Mouse (Mus musculus) limb, embryonic 12.5 days (tissue): Measurements from ENCODE around the gene Trpv4. TPM values are rescaled to one million over a fixed set of nuclear protein-coding genes. Genes with fewer than 3 reads are reported as not detected.

ENCODE experiments used
- ATAC-seq: fragments of 200-750 bp; cut with Nextera tagmentation; 2 replicates; pipeline ENCODE4 v1.8.0; 2017; ENCODE audit warnings: low read depth, moderate TSS enrichment; ENCODE audit not compliant: insufficient number of reproducible peaks, insufficient read depth, low FRiP score, low TSS enrichment
- H3K27ac ChIP-seq: fragments of 300-500 bp; sonication (generic); 2 replicates; pipeline ENCODE4 v1.5.1; 2016; ENCODE audit warnings: mild to moderate bottlenecking, moderate library complexity
- H3K27me3 ChIP-seq: fragments of 300-500 bp; sonication (generic); 2 replicates; pipeline ENCODE4 v1.6.1; 2016; ENCODE audit warnings: mild to moderate bottlenecking, moderate library complexity
- H3K36me3 ChIP-seq: fragments of 300-500 bp; sonication (generic); 2 replicates; pipeline ENCODE4 v1.6.1; 2016; ENCODE audit warnings: mild to moderate bottlenecking, moderate library complexity
- H3K4me1 ChIP-seq: fragments of 300-500 bp; sonication (generic); replicated peaks from 2 replicates; pipeline ENCODE4 v1.6.1; 2016
- H3K4me2 ChIP-seq: fragments of 300-500 bp; sonication (generic); 2 replicates; pipeline ENCODE4 v1.6.1; 2016; ENCODE audit warnings: mild to moderate bottlenecking, moderate library complexity
- H3K4me3 ChIP-seq: fragments of 300-500 bp; sonication (generic); replicated peaks from 2 replicates; pipeline ENCODE4 v1.5.1; 2016; ENCODE audit warnings: mild to moderate bottlenecking
- H3K9ac ChIP-seq: fragments of 300-500 bp; sonication (generic); replicated peaks from 2 replicates; pipeline ENCODE4 v1.6.1; 2016; ENCODE audit warnings: mild to moderate bottlenecking, moderate library complexity
- H3K9me3 ChIP-seq: fragments of 300-500 bp; sonication (generic); 2 replicates; pipeline ENCODE4 v1.6.1; 2016; ENCODE audit warnings: mild to moderate bottlenecking, moderate library complexity
- WGBS: fragments of 180-500 bp; shearing (Covaris S2); methylation state at CpG from one replicate; pipeline ENCODE4 v1.1.7; 2016; 5-methylcytosine and 5-hydroxymethylcytosine counted together
- polyA plus RNA-seq: library from polyadenylated mRNA; unstranded; fragments of >200 nt; fragmentation: Nextera tagmentation; extraction: Ambion mirVana; gene quantifications from 2 replicates; pipeline ENCODE4 v1.2.1, GENCODE M21; 2016

The Trpv4 gene
- polyA plus RNA-seq, 1 experiment from 2014 or later: 2.5 TPM

DNA sequence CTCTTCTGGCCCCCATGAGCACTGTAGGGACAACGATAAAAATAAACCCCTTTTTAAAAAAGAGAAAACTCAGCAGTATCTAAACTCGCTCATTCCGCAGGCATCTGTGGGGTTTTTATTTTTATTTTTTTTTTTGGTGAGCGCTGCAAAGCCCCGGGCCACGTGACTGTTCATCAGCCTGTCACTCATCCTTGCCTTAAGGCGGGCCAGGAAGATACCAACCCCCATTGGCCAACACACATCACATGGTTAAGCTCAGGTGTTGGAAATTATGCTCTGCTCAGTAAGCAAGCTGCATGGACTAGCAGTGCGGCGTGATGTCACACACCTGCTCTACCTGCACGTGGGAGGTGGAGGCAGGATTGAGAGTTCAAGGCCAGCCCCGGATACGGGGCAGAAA lies 40.4 kb downstream of the Trpv4 start:
- no peak for ATAC-seq
- Histone ChIP-seq H3K4me2 (no peak overlapping the region), H3K9ac (no peak overlapping the region), H3K27ac (no peak overlapping the region), H3K4me3 (no peak overlapping the region), H3K36me3 (no peaks in the 10 kb centered on the region), H3K27me3 (peaks cover 34% of the 10 kb centered on the region), H3K9me3 (no peaks in the 10 kb centered on the region), H3K4me1 (no peaks in the 10 kb centered on the region)
- 79% methylated on average over 12 of the region's 12 CpGs for WGBS

DNA sequence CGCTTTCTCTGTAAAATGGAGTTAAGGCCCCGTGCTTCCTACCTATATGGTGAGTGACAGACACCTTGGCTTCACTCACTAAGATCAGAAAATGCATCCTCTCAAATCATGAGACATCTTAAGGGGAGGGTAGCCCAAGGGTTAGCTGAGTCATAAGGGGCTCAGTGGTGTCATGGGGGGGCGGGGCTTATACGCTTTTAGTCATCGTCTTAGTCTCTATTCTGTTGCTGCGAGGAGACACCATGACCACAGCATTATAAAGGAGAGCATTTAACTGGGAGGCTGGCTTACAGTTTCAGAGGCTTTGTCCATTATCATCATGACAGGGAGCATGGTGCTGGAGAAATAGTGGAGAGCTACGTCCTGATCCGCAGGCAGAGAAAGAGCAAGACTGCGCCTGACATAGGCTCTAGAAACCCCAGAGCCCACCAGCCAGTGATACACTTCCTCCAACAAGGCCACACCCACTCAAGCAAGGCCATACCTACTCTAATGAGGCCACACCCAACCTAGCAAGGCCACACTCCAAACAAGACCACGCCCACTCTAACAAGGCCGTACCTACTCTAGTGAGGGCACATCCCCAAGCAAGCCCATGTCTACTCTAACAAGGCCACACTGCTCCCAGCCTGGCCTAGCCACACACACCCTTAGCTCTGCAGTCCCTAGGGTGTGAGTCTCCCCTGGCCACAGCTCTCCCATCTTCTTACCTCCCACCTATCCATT lies 41.7 kb downstream of the Trpv4 start:
- Histone ChIP-seq H3K4me3 (no peak overlapping the region), H3K27me3 (peaks cover 40% of the 10 kb centered on the region), H3K4me2 (no peak overlapping the region), H3K36me3 (peaks cover 3% of the 10 kb centered on the region; the same call in 1 of the 2 replicates), H3K9ac (no peak overlapping the region), H3K9me3 (no peaks in the 10 kb centered on the region), H3K27ac (no peak overlapping the region), H3K4me1 (peaks cover 7% of the 10 kb centered on the region)
- 78% methylated on average over 11 of the region's 11 CpGs for WGBS
- no peak for ATAC-seq

DNA sequence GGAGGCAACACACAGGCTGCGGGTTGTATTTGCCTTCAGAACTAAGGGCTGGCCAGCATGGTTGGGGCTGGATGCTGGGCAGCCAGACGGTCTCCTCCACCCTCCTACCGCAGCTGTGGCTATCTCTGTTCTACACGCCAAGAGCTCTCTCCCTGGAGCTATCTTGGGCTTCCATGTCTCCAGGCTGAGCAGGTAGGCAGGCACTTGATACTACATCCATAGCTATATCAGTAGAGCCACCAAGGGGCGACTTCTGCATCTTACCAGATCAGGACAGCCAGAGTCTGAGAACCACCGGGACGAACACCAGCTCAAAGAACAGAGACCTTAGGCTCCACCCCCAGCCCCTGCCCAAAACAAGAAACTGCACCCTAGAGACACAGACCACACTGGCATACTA lies 43.4 kb downstream of the Trpv4 start:
- H3K4me1 ChIP-seq: peaks cover 12% of the 10 kb centered on the region
- no peak overlapping the region for H3K4me2 ChIP-seq
- no peak overlapping the region for H3K4me3 ChIP-seq
- H3K27me3 ChIP-seq: peaks cover 44% of the 10 kb centered on the region
- no peaks in the 10 kb centered on the region for H3K9me3 ChIP-seq
- no peak for ATAC-seq
- peaks cover 7% of the 10 kb centered on the region; the same call in 1 of the 2 replicates for H3K36me3 ChIP-seq
- no peak overlapping the region for H3K27ac ChIP-seq
- 72% methylated on average over 7 of the region's 7 CpGs for WGBS
- H3K9ac ChIP-seq: no peak overlapping the region; the same call in 1 of the 2 replicates

DNA sequence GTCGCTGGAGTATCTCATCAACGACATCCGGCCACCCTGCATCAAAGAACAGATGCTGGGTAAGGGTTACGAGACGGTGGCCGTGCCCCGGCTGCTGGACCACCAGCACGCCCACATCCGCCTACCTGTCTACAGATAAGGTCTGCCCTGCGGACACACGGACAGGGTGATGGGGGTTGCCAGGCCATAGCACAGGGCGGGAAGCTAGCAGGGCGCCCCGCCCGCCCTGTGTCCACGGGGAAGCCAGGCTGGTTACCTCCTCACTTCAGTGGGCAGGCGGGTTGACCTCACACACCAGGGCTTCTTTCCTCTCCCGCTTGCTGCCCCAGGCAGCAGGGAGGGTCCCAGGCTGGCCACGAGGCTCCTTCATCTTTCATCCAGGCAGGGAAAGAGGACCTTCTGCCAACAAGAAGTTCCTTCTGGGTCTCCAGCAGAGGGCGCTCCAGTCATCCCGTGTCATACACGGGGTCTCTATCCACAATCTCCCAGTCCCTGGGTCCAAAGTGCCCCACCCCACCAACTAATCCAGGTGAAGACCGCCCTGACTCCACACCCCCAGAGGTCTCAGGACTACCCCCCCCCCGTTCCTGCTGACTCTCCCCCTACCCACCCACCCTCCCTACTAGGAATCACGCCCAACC lies 46.1 kb downstream of the Trpv4 start:
- H3K4me1 ChIP-seq: peaks cover 37% of the 10 kb centered on the region
- no peak overlapping the region for H3K4me2 ChIP-seq
- peaks cover 7% of the 10 kb centered on the region; the same call in 1 of the 2 replicates for H3K36me3 ChIP-seq
- H3K27ac ChIP-seq: no peak overlapping the region
- ATAC-seq: no peak
- H3K27me3 ChIP-seq: peaks cover 56% of the 10 kb centered on the region
- no peaks in the 10 kb centered on the region for H3K9me3 ChIP-seq
- no peak overlapping the region for H3K4me3 ChIP-seq
- 55% methylated on average over 25 of the region's 25 CpGs for WGBS
- H3K9ac ChIP-seq: 0 out of 2 replicates have a peak overlapping the region, but pooled peaks have one; percentile 8

DNA sequence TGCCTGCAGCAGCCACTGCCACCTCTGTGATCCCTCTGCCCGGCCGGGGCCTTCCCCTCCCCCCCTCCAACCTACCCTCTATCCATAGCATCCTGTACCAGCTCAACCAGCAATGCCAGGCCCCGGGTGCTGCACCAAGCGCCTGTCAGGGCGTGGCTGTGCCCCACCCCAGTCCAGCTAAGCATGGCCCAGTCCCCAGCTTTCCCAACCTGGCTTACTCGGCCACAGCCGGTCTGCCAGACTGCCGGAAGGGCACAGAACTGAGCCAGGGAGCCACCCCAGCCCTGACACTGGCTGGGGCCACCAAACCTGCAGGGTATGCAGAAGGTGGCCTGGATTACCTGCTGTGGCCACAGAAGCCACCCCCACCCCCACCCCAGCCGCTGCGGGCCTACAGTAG lies 47.0 kb downstream of the Trpv4 start:
- ATAC-seq: no peak
- no peak overlapping the region for H3K9ac ChIP-seq
- no peak overlapping the region for H3K4me3 ChIP-seq
- 87% methylated on average over 10 of the region's 10 CpGs for WGBS
- peaks cover 41% of the 10 kb centered on the region for H3K4me1 ChIP-seq
- H3K9me3 ChIP-seq: no peaks in the 10 kb centered on the region
- peaks cover 7% of the 10 kb centered on the region; the same call in 1 of the 2 replicates for H3K36me3 ChIP-seq
- no peak overlapping the region for H3K27ac ChIP-seq
- H3K27me3 ChIP-seq: peaks cover 64% of the 10 kb centered on the region
- no peak overlapping the region for H3K4me2 ChIP-seq

DNA sequence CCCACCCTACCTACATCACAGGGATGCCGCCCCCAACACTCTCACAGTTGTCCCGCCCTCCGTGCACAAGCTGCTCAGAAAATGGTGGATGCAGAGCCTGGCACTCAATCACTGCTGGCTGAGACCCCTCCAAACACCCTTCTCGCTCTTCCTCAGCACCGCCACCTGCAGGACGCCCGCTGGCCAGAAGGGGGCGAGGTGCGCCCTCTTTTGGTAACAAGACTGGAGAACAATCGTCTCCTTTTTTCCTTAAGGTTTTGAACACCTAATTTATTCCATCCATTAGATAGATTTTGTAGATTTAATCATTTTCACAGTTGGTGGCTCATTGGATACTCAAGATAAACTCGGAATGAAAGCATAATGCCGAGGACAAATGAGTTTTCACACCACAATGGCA lies 49.7 kb downstream of the Trpv4 start:
- Histone ChIP-seq H3K27me3 (peaks cover 61% of the 10 kb centered on the region), H3K9ac (no peak overlapping the region), H3K36me3 (peaks cover 7% of the 10 kb centered on the region; the same call in 1 of the 2 replicates), H3K4me1 (peaks cover 60% of the 10 kb centered on the region), H3K4me3 (no peak overlapping the region), H3K9me3 (no peaks in the 10 kb centered on the region), H3K27ac (peak overlapping the region; percentile 57; the same call in 1 of the 2 replicates), H3K4me2 (peak overlapping the region; percentile 37)
- 4% methylated on average over 12 of the region's 12 CpGs for WGBS
- ATAC-seq: no peak

DNA sequence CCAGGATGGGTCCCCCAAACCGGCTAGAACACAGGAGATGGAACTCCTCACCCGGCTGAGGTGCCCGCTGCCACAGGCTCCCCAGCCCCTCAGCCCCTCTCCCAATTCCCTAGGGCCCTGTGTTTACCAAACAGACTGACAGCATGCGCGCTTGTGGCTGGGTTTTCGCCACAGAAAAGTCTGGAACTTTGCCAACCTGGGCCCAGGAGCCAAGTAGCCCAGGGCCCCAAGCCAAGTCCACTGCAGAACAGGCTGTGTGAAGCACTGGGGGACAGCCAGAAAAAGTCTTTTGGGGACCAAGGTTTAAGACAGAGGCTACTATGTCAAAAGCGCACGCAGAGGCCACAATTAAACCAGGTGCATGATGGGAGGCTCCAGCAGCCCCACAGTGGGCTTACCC lies 50.6 kb downstream of the Trpv4 start:
- Histone ChIP-seq H3K27me3 (peaks cover 63% of the 10 kb centered on the region), H3K9me3 (no peaks in the 10 kb centered on the region), H3K27ac (no peak overlapping the region), H3K9ac (no peak overlapping the region; the same call in 1 of the 2 replicates), H3K4me3 (no peak overlapping the region), H3K36me3 (peaks cover 7% of the 10 kb centered on the region; the same call in 1 of the 2 replicates), H3K4me2 (no peak overlapping the region), H3K4me1 (peaks cover 60% of the 10 kb centered on the region)
- no peak for ATAC-seq
- 74% methylated on average over 8 of the region's 8 CpGs for WGBS

DNA sequence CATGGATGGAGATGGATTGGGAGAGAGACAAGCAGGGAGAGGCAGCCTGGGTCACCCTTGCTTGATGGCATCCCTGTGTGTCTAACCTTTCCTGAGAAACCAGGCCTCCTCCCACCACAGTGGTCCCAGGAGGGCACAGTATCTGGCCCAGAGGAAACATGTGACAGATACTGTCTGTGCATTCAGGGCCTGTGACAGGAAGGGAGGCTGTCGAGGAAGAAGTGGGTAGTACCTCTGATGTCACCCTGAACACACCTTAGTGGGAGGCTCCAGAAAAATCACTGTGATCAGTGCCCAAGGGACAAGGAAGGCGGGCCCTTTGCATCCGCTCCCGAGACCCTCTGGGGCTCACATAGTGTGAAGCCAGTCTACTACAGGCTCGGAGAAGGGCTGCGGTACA lies 52.2 kb downstream of the Trpv4 start:
- Histone ChIP-seq H3K4me1 (peaks cover 48% of the 10 kb centered on the region), H3K9me3 (no peaks in the 10 kb centered on the region), H3K4me2 (no peak overlapping the region; the same call in 1 of the 2 replicates), H3K36me3 (no peaks in the 10 kb centered on the region), H3K9ac (no peak overlapping the region), H3K27me3 (peaks cover 67% of the 10 kb centered on the region), H3K4me3 (no peak overlapping the region), H3K27ac (no peak overlapping the region)
- 69% methylated on average over 6 of the region's 6 CpGs for WGBS
- ATAC-seq: no peak

DNA sequence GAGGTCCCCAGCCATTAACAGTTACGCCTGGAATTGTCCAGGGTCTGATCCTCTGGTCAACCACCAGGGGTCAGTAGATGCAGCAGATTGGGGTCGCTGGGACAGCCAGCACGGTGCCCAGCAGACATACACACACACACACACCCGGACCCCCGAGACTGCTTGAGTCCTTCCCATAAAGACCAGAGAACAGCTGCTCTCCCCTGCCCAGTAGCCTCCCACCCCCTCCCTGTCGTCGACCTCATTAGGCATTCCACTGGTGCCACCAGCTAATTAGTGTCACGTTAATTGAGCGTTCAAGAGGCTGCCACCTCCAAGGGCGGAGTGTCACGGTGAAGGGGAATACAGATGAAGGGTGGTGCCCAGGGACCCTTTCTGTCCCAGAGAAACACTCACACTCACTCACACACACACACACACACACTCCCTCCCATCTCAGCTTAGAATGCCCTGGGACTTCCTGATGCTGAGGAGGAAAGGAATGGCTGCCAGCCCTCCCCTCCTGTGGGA lies 53.4 kb downstream of the Trpv4 start:
- whole genome bisulfite sequencing: 10% methylated on average over 11 of the region's 11 CpGs
- peaks cover 48% of the 10 kb centered on the region for H3K4me1 ChIP-seq
- peak overlapping the region; percentile 33 for H3K4me2 ChIP-seq
- H3K27ac ChIP-seq: no peak overlapping the region
- no peak overlapping the region for H3K9ac ChIP-seq
- H3K9me3 ChIP-seq: no peaks in the 10 kb centered on the region
- H3K36me3 ChIP-seq: no peaks in the 10 kb centered on the region
- no peak for ATAC-seq
- peaks cover 64% of the 10 kb centered on the region for H3K27me3 ChIP-seq
- H3K4me3 ChIP-seq: no peak overlapping the region

DNA sequence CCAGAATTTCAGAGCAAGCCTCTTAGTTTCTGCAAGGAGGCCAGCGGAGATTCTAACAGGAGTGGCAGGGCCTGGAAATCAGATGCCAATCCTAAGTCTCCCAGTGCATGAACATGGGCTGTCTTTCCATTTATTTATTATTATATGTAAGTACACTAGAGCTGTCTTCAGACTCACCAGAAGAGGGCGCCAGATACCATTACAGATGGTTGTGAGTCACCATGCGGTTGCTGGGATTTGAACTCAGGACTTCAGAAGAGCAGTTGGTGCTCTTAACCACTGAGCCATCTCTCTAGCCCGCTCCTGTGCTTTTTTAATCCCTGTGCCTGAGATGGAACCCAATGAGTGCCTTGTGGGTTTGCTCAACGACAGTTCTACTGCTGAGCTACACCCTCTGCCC lies 54.2 kb downstream of the Trpv4 start:
- peaks cover 42% of the 10 kb centered on the region for H3K4me1 ChIP-seq
- H3K9me3 ChIP-seq: no peaks in the 10 kb centered on the region
- no peak overlapping the region for H3K9ac ChIP-seq
- H3K27me3 ChIP-seq: peaks cover 59% of the 10 kb centered on the region
- H3K4me3 ChIP-seq: no peak overlapping the region
- WGBS: 78% methylated on average over 5 of the region's 5 CpGs
- no peak overlapping the region for H3K27ac ChIP-seq
- no peak overlapping the region for H3K4me2 ChIP-seq
- H3K36me3 ChIP-seq: no peaks in the 10 kb centered on the region
- no peak for ATAC-seq

DNA sequence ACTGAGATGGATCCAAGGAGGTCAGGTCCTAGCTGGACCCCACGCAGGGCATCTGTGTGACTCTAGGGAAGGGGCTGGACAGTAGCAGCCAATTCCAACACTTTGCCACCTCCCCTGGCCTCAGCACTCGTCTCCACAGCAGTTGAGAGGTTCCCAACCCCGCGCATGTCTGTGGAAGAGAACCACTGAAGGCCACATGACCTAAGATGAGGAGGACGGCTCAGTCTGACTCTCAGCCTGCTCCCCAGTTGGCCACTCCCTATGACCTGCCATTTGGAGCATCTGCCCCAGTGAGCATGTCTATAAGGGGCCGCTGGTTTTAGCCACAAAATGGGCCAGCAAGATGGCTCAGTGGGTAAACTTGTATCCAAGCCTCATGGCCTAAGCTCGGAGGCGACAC lies 56.2 kb downstream of the Trpv4 start:
- ATAC-seq: no peak
- Histone ChIP-seq H3K4me2 (no peak overlapping the region), H3K9me3 (no peaks in the 10 kb centered on the region), H3K4me3 (no peak overlapping the region), H3K27me3 (peaks cover 55% of the 10 kb centered on the region), H3K27ac (no peak overlapping the region), H3K9ac (no peak overlapping the region), H3K36me3 (no peaks in the 10 kb centered on the region), H3K4me1 (peaks cover 26% of the 10 kb centered on the region)
- 86% methylated on average over 8 of the region's 8 CpGs for WGBS
